In the genomic region with DNA sequence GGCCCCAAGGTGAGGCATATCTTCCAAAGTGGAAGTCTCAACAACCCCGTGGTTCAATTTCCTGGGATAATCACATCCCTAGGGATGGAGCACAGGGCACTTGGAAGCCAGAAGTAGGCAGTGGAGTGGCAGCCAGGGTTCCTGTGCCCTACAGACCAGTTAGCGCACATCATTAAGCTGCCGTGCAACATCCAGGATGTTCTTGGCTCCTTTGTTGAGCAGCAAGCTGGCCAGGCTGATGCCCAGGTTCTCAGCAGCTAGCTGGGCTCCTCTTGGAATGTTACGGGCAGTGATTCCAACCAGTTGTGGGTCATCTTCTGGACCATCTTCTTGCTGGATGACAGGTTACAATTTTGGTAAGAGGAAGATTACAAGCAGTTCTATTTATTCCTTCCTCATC, we compare ENCODE assay signal across 1 mouse cellular context.
A peak's percentile ranks its signal among the peaks of the same experiment; 100 is the strongest.
TF ChIP-seq lines count a peak whose summit lies in the region.

No protein-coding gene starts in this region.

TF ChIP-seq in myocyte, 11 proteins besides CTCF, POLR2A, EP300 and RAD21:
- TF ChIP-seq POLR2AphosphoS2 (IDR thresholded peaks at IDR 0.05; ENCODE audit: insufficient read length, low read depth): peak; percentile 54
